Mouse (Mus musculus): ENCODE results near the gene AI413582. TPM values are rescaled to one million over a fixed set of nuclear protein-coding genes. Genes with fewer than 3 reads are reported as not detected.

Gene AI413582
- polyA plus RNA-seq (2014; fragmentation: Illumina TruSeq; extraction: RNeasy Lipid Tissue Mini Kit (QIAGEN cat#74804); ENCODE audit: low read depth, low replicate concordance), result not detected

DNA sequence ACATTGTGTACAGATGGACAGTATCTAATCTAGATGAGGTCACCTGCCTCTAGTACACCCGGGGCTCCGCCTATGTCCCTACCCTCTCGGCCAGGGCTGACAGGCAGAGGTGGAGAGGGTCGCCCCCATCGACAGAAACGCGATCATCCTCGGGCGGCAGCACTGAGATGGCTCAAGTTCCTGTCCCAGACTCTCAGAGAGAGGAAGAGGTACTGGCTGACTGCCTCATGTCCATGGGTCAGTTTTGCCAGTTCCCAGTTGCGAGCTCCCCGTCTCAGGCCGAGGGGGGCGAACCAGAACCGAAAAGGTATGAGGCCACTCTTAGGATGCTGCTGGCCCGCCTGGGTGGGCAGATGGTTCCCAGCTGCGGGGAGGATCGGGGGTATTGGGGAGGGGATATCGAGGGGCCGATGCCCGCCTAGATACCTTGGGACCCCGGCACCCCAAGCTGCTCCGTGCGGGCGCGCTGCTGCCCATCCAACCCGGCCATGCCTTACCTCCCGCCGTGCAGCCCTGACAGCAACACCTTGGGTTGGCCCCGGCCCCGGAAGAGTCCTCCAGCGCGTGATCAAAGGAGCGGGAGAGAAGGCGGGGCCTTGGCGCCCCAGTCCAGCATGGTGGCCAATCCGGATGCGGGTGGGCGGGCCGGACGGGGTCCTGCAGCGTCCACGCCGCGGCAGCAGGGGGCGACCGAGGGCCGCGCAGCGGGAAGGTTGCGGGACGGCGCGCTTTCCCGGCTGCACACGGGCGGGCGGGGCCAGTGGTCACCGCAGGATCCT is at the start of gene AI413582:
Gene AI413582, minus strand, starts transcription at position 594 of the 779 bp plus-strand sequence.

DNA sequence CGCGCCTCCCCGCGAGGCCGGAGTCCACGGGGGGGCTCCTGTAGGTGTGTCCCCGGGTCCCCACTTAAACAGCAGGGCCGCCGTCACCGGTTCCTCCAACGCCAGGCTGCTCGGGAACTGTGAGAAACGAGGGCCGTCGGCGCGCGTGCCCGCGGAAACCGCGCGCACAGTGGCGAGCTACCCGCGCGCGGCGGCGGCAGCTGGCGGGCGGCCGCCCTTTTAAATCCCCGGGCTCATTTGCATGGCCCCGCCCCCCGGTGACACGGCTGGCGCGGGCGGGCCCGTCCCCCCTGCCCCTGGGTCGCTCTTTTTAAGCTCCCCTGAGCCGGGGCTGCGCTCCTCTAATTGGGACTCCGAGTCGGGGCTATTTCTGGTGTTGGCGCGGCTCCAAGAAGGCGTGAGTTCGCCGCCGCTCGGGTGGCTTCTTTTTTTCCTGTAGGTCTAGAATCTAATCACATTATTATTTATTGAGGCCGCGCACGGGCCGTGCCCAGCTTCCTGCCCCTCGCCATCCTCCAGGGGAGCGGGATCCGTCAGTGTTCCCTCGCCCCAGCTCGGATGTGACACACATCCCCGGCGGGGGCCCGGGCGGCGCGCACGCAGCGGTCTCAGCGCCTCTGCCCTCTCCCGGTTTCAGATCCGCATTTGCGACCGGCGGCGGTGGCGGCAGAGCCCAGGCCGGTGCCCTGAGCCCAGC is 9.1 kb downstream of the AI413582 start, which contains the start of gene Hmga1:
Gene Hmga1, plus strand, starts transcription at position 183 of the 697 bp plus-strand sequence.

DNA sequence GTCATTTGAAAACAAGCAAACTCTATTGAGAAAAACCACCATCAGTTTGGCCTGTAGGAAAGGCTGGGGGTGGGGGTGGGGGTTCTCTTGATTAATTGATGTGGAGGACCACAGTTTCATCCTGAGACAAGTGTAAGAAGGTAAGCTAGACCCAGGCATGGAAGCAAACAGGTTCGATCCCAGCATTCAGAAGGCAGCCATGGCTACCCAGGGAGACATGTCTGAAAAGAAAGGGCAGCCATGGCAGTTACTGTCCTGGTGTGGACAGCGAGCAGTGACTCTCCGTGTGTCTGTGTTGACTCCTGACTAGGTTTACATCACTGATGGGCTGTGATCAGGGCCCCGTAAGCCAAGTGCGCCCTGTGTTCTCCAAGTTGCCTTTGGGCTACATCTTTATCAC is 44.3 kb downstream of the AI413582 start, which contains the start of gene Grm4:
Gene Grm4, minus strand, starts transcription at position 101 of the 400 bp plus-strand sequence.

Other genes with a start within 250 kb of the AI413582 start
- not detected for gene Grm4, start 44.4 kb downstream of the AI413582 start, polyA plus RNA-seq (2014; fragmentation: Illumina TruSeq; extraction: RNeasy Lipid Tissue Mini Kit (QIAGEN cat#74804); ENCODE audit: low read depth, low replicate concordance)
- 14.2 TPM for gene Hmga1, start 9.3 kb downstream of the AI413582 start, polyA plus RNA-seq (2014; fragmentation: Illumina TruSeq; extraction: RNeasy Lipid Tissue Mini Kit (QIAGEN cat#74804); ENCODE audit: low read depth, low replicate concordance)
- 26.3 TPM for gene Nudt3, start 57.7 kb upstream of the AI413582 start, polyA plus RNA-seq (2014; fragmentation: Illumina TruSeq; extraction: RNeasy Lipid Tissue Mini Kit (QIAGEN cat#74804); ENCODE audit: low read depth, low replicate concordance)
- gene RPS10-NUDT3, start 69.5 kb upstream of the AI413582 start, polyA plus RNA-seq (2014; fragmentation: Illumina TruSeq; extraction: RNeasy Lipid Tissue Mini Kit (QIAGEN cat#74804); ENCODE audit: low read depth, low replicate concordance), result not detected
- gene Rps10, start 70.9 kb upstream of the AI413582 start, polyA plus RNA-seq (2014; fragmentation: Illumina TruSeq; extraction: RNeasy Lipid Tissue Mini Kit (QIAGEN cat#74804); ENCODE audit: low read depth, low replicate concordance), result 24.5 TPM
- gene Pacsin1, start 89.8 kb upstream of the AI413582 start, polyA plus RNA-seq (2014; fragmentation: Illumina TruSeq; extraction: RNeasy Lipid Tissue Mini Kit (QIAGEN cat#74804); ENCODE audit: low read depth, low replicate concordance), result 1.9 TPM
- not detected for gene Spdef, start 163.2 kb upstream of the AI413582 start, polyA plus RNA-seq (2014; fragmentation: Illumina TruSeq; extraction: RNeasy Lipid Tissue Mini Kit (QIAGEN cat#74804); ENCODE audit: low read depth, low replicate concordance)

Measured in testis, adult 10 weeks (tissue).